Mouse (Mus musculus) thymus, adult 2 months (tissue): ENCODE measurements around the gene Slc50a1.

Source experiments
- CTCF ChIP-seq: fragments of 200-500 bp; IDR thresholded peaks from 2 replicates; pipeline ENCODE4 v1.5.1; 2012; ENCODE audit warnings: mild to moderate bottlenecking, control low read depth, low read length, moderate library complexity, borderline replicate concordance; ENCODE audit not compliant: control insufficient read depth, poor library complexity, insufficient read depth; ENCODE audit errors: extremely low read depth
- POLR2A ChIP-seq: fragments of 200-500 bp; IDR thresholded peaks from 2 replicates; pipeline ENCODE4 v1.6.1; 2012; ENCODE audit warnings: mild to moderate bottlenecking, low read length, control low read depth, moderate library complexity; ENCODE audit not compliant: control insufficient read depth, poor library complexity, insufficient read depth; ENCODE audit errors: extremely low read depth

DNA sequence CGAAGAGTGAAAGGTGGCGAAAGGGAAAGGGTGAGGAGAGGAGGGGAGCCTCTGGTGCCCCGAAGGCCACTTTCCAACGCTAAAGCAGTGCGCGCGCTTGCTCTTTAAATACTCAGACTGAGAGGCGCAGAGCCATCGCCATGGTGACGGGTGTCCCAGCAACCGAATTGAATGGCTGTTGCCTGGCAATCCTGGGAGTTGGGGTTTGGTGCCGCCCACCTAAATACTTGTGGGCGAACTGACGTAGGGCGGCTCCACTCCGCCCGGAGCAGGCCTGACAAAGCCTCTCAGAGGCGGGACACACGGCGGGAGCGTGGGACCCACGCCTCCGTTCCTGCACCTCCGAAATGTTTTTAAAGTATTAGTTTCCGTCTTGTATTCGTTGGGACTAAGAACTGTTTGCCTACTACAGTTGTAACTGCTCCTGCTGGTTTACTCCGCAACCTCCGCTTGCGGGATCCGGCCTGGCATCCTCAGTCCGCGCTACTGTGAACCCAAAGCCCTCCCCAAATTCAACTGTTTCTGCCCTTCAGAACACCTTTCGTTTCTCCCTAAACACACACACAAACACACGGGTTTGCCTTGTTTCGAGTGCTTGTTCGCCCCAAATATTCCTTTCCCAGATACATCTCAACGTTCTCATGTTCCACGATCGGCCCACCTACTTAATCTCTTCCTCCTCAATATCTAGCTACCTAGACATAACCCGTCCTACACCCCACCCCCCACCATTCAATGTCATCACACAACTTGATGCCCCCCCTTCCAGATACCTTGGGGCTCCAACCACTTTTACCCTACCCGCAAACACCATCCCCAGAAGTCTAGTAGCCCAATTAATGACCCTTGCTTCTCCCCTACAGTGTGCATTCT is 42.8 kb downstream of the Slc50a1 start:
- TF ChIP-seq POLR2A (0 out of 2 replicates have a peak, but pooled peaks have one; percentile 24), CTCF (0 out of 2 replicates have a peak, but pooled peaks have one; percentile 14)
